ENCODE assay signal across 24 mouse cellular contexts in genomic region chr17:43000598-43000997, GRCm38 (mm10). TPM values are rescaled to one million over a fixed set of nuclear protein-coding genes. Genes with fewer than 3 reads are reported as not detected.
DNase-seq lines count a peak whose midpoint lies in the region; ATAC-seq and TF ChIP-seq lines count a peak whose summit lies in the region.
"Had no signal": no experiment of that assay in that cellular context is flagged by ENCODE, and none has a peak within 500 bp of the region (broad histone marks: within the 10 kb centered on the region; RNA-seq: fewer than 3 reads in every experiment).

No protein-coding gene starts in this region.

- H3K36me3 ChIP-seq in heart, embryonic 10.5 days: no peaks in the 10 kb centered on the region
- no peaks in the 10 kb centered on the region for H3K36me3 ChIP-seq in hindbrain, postnatal 0 days (ENCODE audit: insufficient read depth, low read length)
- H3K36me3 ChIP-seq: G1E had no signal

- no peak overlapping the region for H3K4me2 ChIP-seq in hindbrain, postnatal 0 days (ENCODE audit: low read depth, low read length)

- peak; percentile 5 for DNase-seq in heart, embryonic 10.5 days (ENCODE audit: low spot score)
- DNase-seq in heart, postnatal 4 days: no peak
- no peak for DNase-seq in retina, embryonic 14.5 days (ENCODE audit: low spot score)
- no peak for DNase-seq in hindbrain, postnatal 0 days (ENCODE audit: low spot score)
- no peak for DNase-seq in c-Kit-positive CD71-positive TER-119-positive erythroid progenitor cells, embryonic 14.5 days (ENCODE audit: low spot score)
- DNase-seq: adrenal gland, adult 2 months; adrenal gland, adult 8-10 months; adrenal gland, postnatal 10 days; adrenal gland, postnatal 14 days; adrenal gland, postnatal 25 days; adrenal gland, postnatal 36 days; B cell, adult 2 months; cerebellum, adult 11 months; cerebellum, adult 11-12 months; cerebellum, adult 18-20 months had no signal

- no peak overlapping the region for H3K27ac ChIP-seq in heart, embryonic 10.5 days
- no peak overlapping the region for H3K27ac ChIP-seq in hindbrain, postnatal 0 days

- no peaks in the 10 kb centered on the region for H3K4me1 ChIP-seq in heart, embryonic 10.5 days
- H3K4me1 ChIP-seq in hindbrain, postnatal 0 days (ENCODE audit: insufficient read depth, low read length): no peaks in the 10 kb centered on the region

- H3K9me3 ChIP-seq in heart, embryonic 10.5 days: no peaks in the 10 kb centered on the region
- H3K9me3 ChIP-seq in hindbrain, postnatal 0 days (ENCODE audit: low read length): no peaks in the 10 kb centered on the region

- no peak for TF ChIP-seq CTCF in hindbrain, postnatal 0 days (IDR thresholded peaks at IDR 0.05; ENCODE audit: low read depth)

- H3K4me3 ChIP-seq in heart, embryonic 10.5 days: no peak overlapping the region
- no peak overlapping the region for H3K4me3 ChIP-seq in hindbrain, postnatal 0 days (ENCODE audit: low read length)

- H3K9ac ChIP-seq in hindbrain, postnatal 0 days (replicated peaks; ENCODE audit: low read length): no peak overlapping the region

- no peaks in the 10 kb centered on the region for H3K27me3 ChIP-seq in heart, embryonic 10.5 days (ENCODE audit: insufficient read depth, poor library complexity, severe bottlenecking)
- H3K27me3 ChIP-seq in hindbrain, postnatal 0 days (ENCODE audit: insufficient read depth, low read length): no peaks in the 10 kb centered on the region
- H3K27me3 ChIP-seq: CH12.LX, Patski had no signal

- 86% methylated on average over 7 of the region's 7 CpGs for WGBS in heart, embryonic 10.5 days
- WGBS in hindbrain, postnatal 0 days: 91% methylated on average over 7 of the region's 7 CpGs

- 0 out of 2 replicates have a peak, but pooled peaks have one; percentile 26 for ATAC-seq in common myeloid progenitor, adult 5-6 weeks (replicated peaks; ENCODE audit: low read depth, poor library complexity, severe bottlenecking)
- peak; percentile 84 for ATAC-seq in granulocyte monocyte progenitor cell, adult 5-6 weeks (replicated peaks; ENCODE audit: poor library complexity, severe bottlenecking)
- ATAC-seq in megakaryocyte progenitor cell, adult 5-6 weeks (replicated peaks; ENCODE audit: poor library complexity): peak; percentile 63
- no peak for ATAC-seq in hindbrain, postnatal 0 days
- ATAC-seq: activated CD4-positive, CD25-positive, alpha-beta regulatory T cell, adult 4 months; CD4-positive, CD25-positive, alpha-beta regulatory T cell, adult 4 months; Patski had no signal

RNA-seq across cellular contexts. Expression of gene Tnfrsf21, which starts 15.8 kb away (rescaled TPM):
- 12.7 and 15.0 TPM in 2 replicates for polyA plus RNA-seq in heart, embryonic 10.5 days (2016; fragmentation: Nextera tagmentation; extraction: Ambion mirVana)
- 10 to 100 TPM; 12.3 to 12.8 TPM for total RNA-seq in heart, postnatal 4 days (2021)
- total RNA-seq in common myeloid progenitor, adult 5-6 weeks (2017): 39.2 and 49.5 TPM in 2 replicates
- 54.2 and 61.4 TPM in 2 replicates for total RNA-seq in granulocyte monocyte progenitor cell, adult 5-6 weeks (2014; fragmentation: Nextera tagmentation)
- total RNA-seq in granulocyte monocyte progenitor cell, adult 5-6 weeks (2017): 53.1 and 62.5 TPM in 2 replicates
- 58.2 and 69.6 TPM in 2 replicates for total RNA-seq in megakaryocyte progenitor cell, adult 5-6 weeks (2015)
- total RNA-seq in megakaryocyte progenitor cell, adult 5-6 weeks (2017): 47.0 and 49.0 TPM in 2 replicates
- 115 and 122 TPM in 2 replicates for total RNA-seq in hindbrain, postnatal 0 days (2014; rRNA removed)
- polyA plus RNA-seq in hindbrain, postnatal 0 days (2015; fragmentation: Nextera tagmentation; extraction: Ambion mirVana): 71.6 and 76.8 TPM in 2 replicates
- total RNA-seq: CH12.LX, G1E, MEL had no signal
- polyA plus RNA-seq: activated CD4-positive, CD25-positive, alpha-beta regulatory T cell, adult 4 months; G1E had no signal
